7 mouse cellular contexts compared by ENCODE assay signal in the genomic region with DNA sequence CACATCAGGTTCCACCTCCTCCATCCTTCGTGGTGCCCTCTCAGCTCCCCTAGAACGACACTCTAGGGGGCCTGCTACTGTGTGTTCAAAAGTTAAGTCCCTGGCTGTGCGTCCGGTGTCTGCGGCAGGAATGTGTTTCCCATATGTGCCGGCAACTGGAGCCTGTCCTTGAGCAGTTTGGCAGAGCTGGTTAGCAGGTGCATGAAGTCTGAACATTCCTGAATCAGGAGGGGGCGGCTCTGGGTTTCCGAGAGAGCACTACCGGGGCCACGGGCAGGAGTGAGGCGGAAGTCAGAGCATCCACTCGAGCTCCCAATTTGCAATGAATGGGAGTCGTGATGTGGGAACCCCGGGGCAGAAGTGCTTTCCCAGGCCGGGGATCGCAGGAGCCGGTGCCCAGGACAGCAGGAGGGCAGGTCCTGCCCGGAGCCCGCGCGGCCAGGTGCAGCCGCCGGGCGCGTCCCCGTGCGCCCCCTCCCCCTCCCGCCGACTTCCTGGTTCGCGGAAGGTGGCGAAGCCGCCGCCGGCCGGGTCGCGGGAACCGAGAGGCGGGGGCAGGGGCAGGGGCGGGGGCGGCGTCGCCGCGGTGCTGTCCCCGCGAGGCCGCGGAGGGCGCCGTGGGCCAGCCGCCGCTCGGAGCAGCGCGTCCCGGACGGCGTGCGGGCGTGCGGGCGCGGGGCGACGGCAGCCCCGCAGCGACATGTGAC. TPM values are rescaled to one million over a fixed set of nuclear protein-coding genes. Genes with fewer than 3 reads are reported as not detected.
DNase-seq lines count a peak whose midpoint lies in the region; ATAC-seq lines count a peak whose summit lies in the region.

TSS of gene Dennd1b (plus strand) at position 275 of the 707 bp plus-strand sequence.

- H3K4me2 ChIP-seq in intestine, embryonic 16.5 days (ENCODE audit: low read depth, low read length): peak within 1 kb of the TSS; percentile 86

- peaks cover 18% of the 10 kb centered on the region; the same call in 1 of the 2 replicates for H3K4me1 ChIP-seq in intestine, embryonic 16.5 days (ENCODE audit: control insufficient read depth, insufficient read depth, low read length)

- peak; percentile 65 to 71 for DNase-seq in adrenal gland, adult 18-20 months (ENCODE audit: low spot score in 2 of 2)
- peak; percentile 75 for DNase-seq in embryo, embryonic 11 days
- peak; percentile 14 for DNase-seq in gonadal fat pad, adult 2 months (ENCODE audit: low read depth)
- peak; percentile 62 to 73 for DNase-seq in left cerebral cortex, postnatal 36 days (ENCODE audit: low spot score in 2 of 2)
- DNase-seq in mesoderm, embryonic 11.5 days (ENCODE audit: low read depth, low spot score): peak; percentile 79
- DNase-seq in right cerebral cortex, postnatal 36 days (ENCODE audit: low spot score in 2 of 2): peak; percentile 37 to 44

- H3K4me3 ChIP-seq in intestine, embryonic 16.5 days (ENCODE audit: low read length): peak within 1 kb of the TSS; percentile 80

- peak; percentile 86 for ATAC-seq in intestine, embryonic 16.5 days

- no peaks in the 10 kb centered on the region for H3K27me3 ChIP-seq in intestine, embryonic 16.5 days (replicated peaks; ENCODE audit: control insufficient read depth, insufficient read depth, low read length)

- peak within 1 kb of the TSS; percentile 95 for H3K9ac ChIP-seq in intestine, embryonic 16.5 days (ENCODE audit: low read depth, low read length)

- intact Hi-C loops in left cerebral cortex, postnatal 36 days (cut with DNase I): loop anchor here (5.0 to 10.0 kb wide), 3 partner anchors 111 to 191 kb away; no protein-coding TSS in a partner anchor

- peak within 1 kb of the TSS; percentile 94 for H3K27ac ChIP-seq in intestine, embryonic 16.5 days (ENCODE audit: low read length)

- 1% methylated on average over 52 of the region's 69 CpGs for WGBS in intestine, embryonic 16.5 days

- H3K9me3 ChIP-seq in intestine, embryonic 16.5 days (ENCODE audit: control insufficient read depth, low read length): no peaks in the 10 kb centered on the region

- H3K36me3 ChIP-seq in intestine, embryonic 16.5 days (ENCODE audit: control insufficient read depth, insufficient read depth, low read length): no peaks in the 10 kb centered on the region

RNA-seq across cellular contexts. Expression of gene Dennd1b, which starts in this region (rescaled TPM):
- 10 to 100 TPM; 23.0 to 23.2 TPM for total RNA-seq in adrenal gland, adult 18-20 months (2021)
- polyA plus RNA-seq in gonadal fat pad, adult 2 months (2012; rRNA removed): 7.1 and 8.4 TPM in 2 replicates
- 5.3 and 6.6 TPM in 2 replicates for polyA plus RNA-seq in intestine, embryonic 16.5 days (2015; fragmentation: Nextera tagmentation; extraction: Ambion mirVana)
- total RNA-seq in left cerebral cortex, postnatal 36 days (2021): 10 to 100 TPM; 31.6 to 39.9 TPM

Comparison
In these comparisons a context has a peak if more than half of its experiments do, and no peak if none do; other contexts are left out.
1. Peak in every context shown above with its lines: DNase-seq, ATAC-seq, H3K4me3 ChIP-seq and H3K27ac ChIP-seq.
2. DNase-seq: peak in every context shown above with its lines; median percentile 79 in mesoderm, embryonic 11.5 days; 75 in embryo, embryonic 11 days; 68 in adrenal gland, adult 18-20 months; 68 in left cerebral cortex, postnatal 36 days; 40 in right cerebral cortex, postnatal 36 days; 14 in gonadal fat pad, adult 2 months.